ENCODE assay signal across 17 mouse cellular contexts in genomic region chr3:62394284-62394683, GRCm38 (mm10). TPM values are rescaled to one million over a fixed set of nuclear protein-coding genes. Genes with fewer than 3 reads are reported as not detected.
DNase-seq lines count a peak whose midpoint lies in the region; ATAC-seq lines count a peak whose summit lies in the region.
"Had no signal": no experiment of that assay in that cellular context is flagged by ENCODE, and none has a peak within 500 bp of the region (broad histone marks: within the 10 kb centered on the region; RNA-seq: fewer than 3 reads in every experiment).

No protein-coding gene starts in this region.

- no peaks in the 10 kb centered on the region for H3K9me3 ChIP-seq in hindbrain, embryonic 10.5 days
- H3K9me3 ChIP-seq in hindbrain, embryonic 16.5 days (ENCODE audit: control insufficient read depth, low read length) = no peaks in the 10 kb centered on the region
- H3K9me3 ChIP-seq in midbrain, embryonic 14.5 days (ENCODE audit: control insufficient read depth, low read length) = no peaks in the 10 kb centered on the region
- H3K9me3 ChIP-seq in midbrain, embryonic 16.5 days (replicated peaks; ENCODE audit: control insufficient read depth, low read length, poor library complexity, severe bottlenecking) = no peaks in the 10 kb centered on the region
- no peaks in the 10 kb centered on the region for H3K9me3 ChIP-seq in hindbrain, embryonic 13.5 days
- H3K9me3 ChIP-seq: heart, embryonic 15.5 days; liver, embryonic 13.5 days had no signal

- H3K27me3 ChIP-seq in hindbrain, embryonic 10.5 days (ENCODE audit: insufficient read depth, poor library complexity, severe bottlenecking) = no peaks in the 10 kb centered on the region
- H3K27me3 ChIP-seq in hindbrain, embryonic 16.5 days (replicated peaks; ENCODE audit: control insufficient read depth, insufficient read depth, low read length) = no peaks in the 10 kb centered on the region
- no peaks in the 10 kb centered on the region for H3K27me3 ChIP-seq in midbrain, embryonic 14.5 days (ENCODE audit: control insufficient read depth, insufficient read depth, low read length)
- no peaks in the 10 kb centered on the region for H3K27me3 ChIP-seq in midbrain, embryonic 16.5 days (ENCODE audit: control insufficient read depth, insufficient read depth, low read depth, low read length)
- H3K27me3 ChIP-seq in hindbrain, embryonic 13.5 days = no peaks in the 10 kb centered on the region
- H3K27me3 ChIP-seq: heart, embryonic 15.5 days; liver, embryonic 13.5 days had no signal

- H3K9ac ChIP-seq in hindbrain, embryonic 16.5 days (ENCODE audit: low read depth, low read length) = no peak overlapping the region
- H3K9ac ChIP-seq in midbrain, embryonic 14.5 days (replicated peaks; ENCODE audit: low read length) = no peak overlapping the region
- H3K9ac ChIP-seq in midbrain, embryonic 16.5 days (ENCODE audit: low read depth, low read length) = no peak overlapping the region
- no peak overlapping the region for H3K9ac ChIP-seq in hindbrain, embryonic 13.5 days
- H3K9ac ChIP-seq: heart, embryonic 15.5 days; liver, embryonic 13.5 days had no signal

- no peak for ATAC-seq in hindbrain, embryonic 16.5 days
- ATAC-seq in midbrain, embryonic 14.5 days (ENCODE audit: low FRiP score, low TSS enrichment) = no peak
- no peak for ATAC-seq in midbrain, embryonic 16.5 days
- 0 out of 2 replicates have a peak, but pooled peaks have one; percentile 36 for ATAC-seq in hindbrain, embryonic 13.5 days (ENCODE audit: low FRiP score)

- 16% methylated on average over 7 of the region's 7 CpGs for WGBS in hindbrain, embryonic 10.5 days
- 22% methylated on average over 7 of the region's 7 CpGs for WGBS in hindbrain, embryonic 16.5 days
- 25% methylated on average over 7 of the region's 7 CpGs for WGBS in midbrain, embryonic 14.5 days
- 40% methylated on average over 7 of the region's 7 CpGs for WGBS in midbrain, embryonic 16.5 days
- 14% methylated on average over 7 of the region's 7 CpGs for WGBS in hindbrain, embryonic 13.5 days

- peak overlapping the region; percentile 60; the same call in 1 of the 2 replicates for H3K27ac ChIP-seq in hindbrain, embryonic 10.5 days
- H3K27ac ChIP-seq in hindbrain, embryonic 16.5 days (ENCODE audit: low read depth, low read length) = no peak overlapping the region
- no peak overlapping the region for H3K27ac ChIP-seq in midbrain, embryonic 14.5 days (replicated peaks; ENCODE audit: low read depth, low read length)
- H3K27ac ChIP-seq in midbrain, embryonic 16.5 days (ENCODE audit: low read length) = no peak overlapping the region
- no peak overlapping the region for H3K27ac ChIP-seq in hindbrain, embryonic 13.5 days
- H3K27ac ChIP-seq: heart, embryonic 15.5 days; liver, embryonic 13.5 days; macrophage had no signal

- H3K4me3 ChIP-seq in hindbrain, embryonic 10.5 days = no peak overlapping the region
- H3K4me3 ChIP-seq in hindbrain, embryonic 16.5 days (ENCODE audit: low read length) = no peak overlapping the region
- no peak overlapping the region for H3K4me3 ChIP-seq in midbrain, embryonic 14.5 days (replicated peaks; ENCODE audit: low read depth, low read length)
- no peak overlapping the region for H3K4me3 ChIP-seq in midbrain, embryonic 16.5 days (ENCODE audit: low read depth, low read length)
- H3K4me3 ChIP-seq in hindbrain, embryonic 13.5 days = no peak overlapping the region
- H3K4me3 ChIP-seq: heart, embryonic 15.5 days; liver, embryonic 13.5 days; myocyte had no signal

- no peaks in the 10 kb centered on the region for H3K36me3 ChIP-seq in hindbrain, embryonic 10.5 days
- H3K36me3 ChIP-seq in hindbrain, embryonic 16.5 days (ENCODE audit: control insufficient read depth, insufficient read depth, low read length) = no peaks in the 10 kb centered on the region
- H3K36me3 ChIP-seq in midbrain, embryonic 14.5 days (ENCODE audit: control insufficient read depth, insufficient read depth, low read length) = no peaks in the 10 kb centered on the region
- H3K36me3 ChIP-seq in midbrain, embryonic 16.5 days (ENCODE audit: control insufficient read depth, insufficient read depth, low read length) = no peaks in the 10 kb centered on the region
- no peaks in the 10 kb centered on the region for H3K36me3 ChIP-seq in hindbrain, embryonic 13.5 days
- H3K36me3 ChIP-seq: heart, embryonic 15.5 days; liver, embryonic 13.5 days had no signal

- peaks cover 23% of the 10 kb centered on the region for H3K4me1 ChIP-seq in hindbrain, embryonic 10.5 days (replicated peaks)
- H3K4me1 ChIP-seq in hindbrain, embryonic 16.5 days (ENCODE audit: control insufficient read depth, insufficient read depth, low read depth, low read length) = peaks cover 2% of the 10 kb centered on the region; the same call in 1 of the 2 replicates
- no peaks in the 10 kb centered on the region for H3K4me1 ChIP-seq in midbrain, embryonic 14.5 days (ENCODE audit: control insufficient read depth, insufficient read depth, low read length)
- H3K4me1 ChIP-seq in midbrain, embryonic 16.5 days (ENCODE audit: control insufficient read depth, insufficient read depth, low read length) = no peaks in the 10 kb centered on the region
- H3K4me1 ChIP-seq in hindbrain, embryonic 13.5 days (replicated peaks) = peaks cover 7% of the 10 kb centered on the region; the same call in 1 of the 2 replicates
- H3K4me1 ChIP-seq: heart, embryonic 15.5 days; liver, embryonic 13.5 days had no signal

- H3K4me2 ChIP-seq in hindbrain, embryonic 16.5 days (ENCODE audit: low read length) = no peak overlapping the region
- no peak overlapping the region for H3K4me2 ChIP-seq in midbrain, embryonic 14.5 days (ENCODE audit: low read length)
- no peak overlapping the region for H3K4me2 ChIP-seq in midbrain, embryonic 16.5 days (ENCODE audit: low read length)
- no peak overlapping the region for H3K4me2 ChIP-seq in hindbrain, embryonic 13.5 days
- H3K4me2 ChIP-seq: heart, embryonic 15.5 days; liver, embryonic 13.5 days had no signal

- peak; percentile 63 for DNase-seq in hindbrain, embryonic 10.5 days (ENCODE audit: low spot score)
- peak; percentile 23 for DNase-seq in midbrain, embryonic 14.5 days
- peak; percentile 76 for DNase-seq in retina, postnatal 1 day
- DNase-seq in frontal cortex, postnatal 10 days (ENCODE audit: low spot score in 2 of 2) = no peak
- DNase-seq in frontal cortex, adult 2 months (ENCODE audit: extremely low spot score in 1 of 2, low spot score in 1 of 2) = no peak
- DNase-seq: adrenal gland, adult 2 months; B cell, adult 2 months; cerebellum, adult 9-11 months; kidney, adult 9 months; liver, embryonic 13.5 days; spleen, adult 18-20 months had no signal

RNA-seq across cellular contexts. Expression of gene Arhgef26, which starts 56.1 kb away (rescaled TPM):
- polyA plus RNA-seq in hindbrain, embryonic 10.5 days (2016; fragmentation: Nextera tagmentation; extraction: Ambion mirVana) = 8.8 and 10.9 TPM in 2 replicates
- polyA plus RNA-seq in hindbrain, embryonic 16.5 days (2015; fragmentation: Nextera tagmentation; extraction: Ambion mirVana) = 14.9 and 16.2 TPM in 2 replicates
- 7.5 and 7.6 TPM in 2 replicates for polyA plus RNA-seq in midbrain, embryonic 14.5 days (2014; fragmentation: Nextera tagmentation; extraction: Ambion mirVana)
- polyA plus RNA-seq in midbrain, embryonic 16.5 days (2015; fragmentation: Nextera tagmentation; extraction: Ambion mirVana) = 10.7 and 12.9 TPM in 2 replicates
- polyA plus RNA-seq in hindbrain, embryonic 13.5 days (2015; fragmentation: Nextera tagmentation; extraction: Ambion mirVana) = 11.8 and 14.2 TPM in 2 replicates
- 13.7 and 15.8 TPM in 2 replicates for polyA plus RNA-seq in frontal cortex, adult 2 months (2012; rRNA removed)
- polyA plus RNA-seq: macrophage had no signal

Comparison
In these comparisons a context has a peak if more than half of its experiments do, and no peak if none do; other contexts are left out.
1. DNase-seq: peak in hindbrain, embryonic 10.5 days (single experiment), midbrain, embryonic 14.5 days (single experiment) and retina, postnatal 1 day (single experiment); none in frontal cortex, postnatal 10 days (0 of 2) and frontal cortex, adult 2 months (0 of 2).